Mouse (Mus musculus): Measurements from ENCODE around the gene Mad2l1bp.

The Mad2l1bp gene

GRCm38 (mm10) chr17:46156680-46157079 is 3.3 kb upstream of the Mad2l1bp start:
- no peak for DNase-seq (ENCODE audit: low read depth, low spot score)

GRCm38 (mm10) chr17:46154336-46154735 is 983 bp upstream of the Mad2l1bp start:
- DNase-seq (ENCODE audit: low read depth, low spot score) = no peak

DNA sequence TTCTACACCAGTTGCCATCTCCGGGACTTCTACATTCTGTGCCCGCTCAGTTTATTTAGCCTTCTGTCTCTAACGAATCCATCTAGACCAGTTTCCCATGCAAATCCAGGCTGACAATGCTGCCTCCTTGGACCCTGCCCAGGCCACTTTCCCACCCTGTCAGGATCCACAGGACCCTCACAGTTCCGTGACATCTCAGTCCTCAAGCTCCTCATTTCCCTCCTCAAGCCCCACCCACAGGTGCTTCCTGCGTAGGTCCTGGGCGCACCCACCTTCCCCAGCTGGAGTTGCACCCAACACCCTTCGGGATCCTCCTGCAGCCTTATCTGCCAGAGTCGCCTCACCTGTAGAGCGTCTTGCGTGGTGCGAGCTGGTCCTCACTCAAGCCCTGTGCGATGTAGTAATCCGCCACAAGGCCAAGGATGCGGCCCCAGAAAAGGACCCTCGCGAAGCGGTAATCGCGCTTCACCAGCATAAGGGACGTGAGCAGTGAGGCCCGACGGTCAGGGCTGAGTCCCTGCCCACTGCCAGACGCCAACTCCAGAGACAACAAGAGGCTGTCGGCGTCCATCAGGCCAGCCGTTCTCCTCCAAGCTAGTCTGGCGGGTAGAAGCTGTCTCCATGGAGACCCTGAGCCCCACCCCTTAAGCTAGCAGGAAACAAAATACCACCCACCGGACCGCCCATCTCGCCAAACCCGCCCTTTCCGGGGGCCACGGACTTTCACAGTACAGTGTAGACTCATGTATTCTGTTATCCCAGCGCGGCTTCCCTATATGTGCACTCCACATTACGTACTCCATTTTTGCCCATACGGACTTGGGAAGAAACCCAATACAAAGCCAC is 9.6 kb downstream of the Mad2l1bp start, which contains the start of gene Rsph9:
TSS of gene Rsph9 (minus strand) at position 639 of the 846 bp plus-strand sequence.
- DNase-seq (ENCODE audit: low read depth, low spot score) = peak; percentile 76

- DNase-seq (ENCODE audit: low read depth, low spot score) = no peak
Observed at GRCm38 (mm10) chr17:46139872-46140271, 13.5 kb downstream of the Mad2l1bp start.

GRCm38 (mm10) chr17:46138563-46139236 is 14.7 kb downstream of the Mad2l1bp start:
- DNase-seq (ENCODE audit: low read depth, low spot score) = no peak

DNA sequence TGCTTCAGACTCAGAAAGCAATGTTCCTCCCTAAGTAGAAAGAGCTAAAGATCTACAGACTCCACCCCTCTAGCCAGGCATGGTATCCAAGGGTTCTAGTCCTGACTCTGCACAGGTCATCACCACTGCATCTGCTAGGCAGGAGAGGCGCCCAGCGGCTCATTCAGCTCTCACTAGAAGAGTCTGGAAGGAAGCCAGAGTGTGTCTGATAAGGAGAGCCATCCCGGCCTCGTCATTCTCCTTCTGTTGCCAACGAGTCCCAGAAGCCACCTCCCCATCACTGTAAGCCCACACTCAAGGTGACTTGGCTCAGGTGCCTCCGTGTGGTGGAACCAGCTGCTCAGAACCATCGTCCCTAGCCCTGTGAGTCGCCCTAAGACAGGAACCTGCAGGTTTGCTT is 20.5 kb downstream of the Mad2l1bp start:
- no peak for DNase-seq (ENCODE audit: low read depth, low spot score)

DNA sequence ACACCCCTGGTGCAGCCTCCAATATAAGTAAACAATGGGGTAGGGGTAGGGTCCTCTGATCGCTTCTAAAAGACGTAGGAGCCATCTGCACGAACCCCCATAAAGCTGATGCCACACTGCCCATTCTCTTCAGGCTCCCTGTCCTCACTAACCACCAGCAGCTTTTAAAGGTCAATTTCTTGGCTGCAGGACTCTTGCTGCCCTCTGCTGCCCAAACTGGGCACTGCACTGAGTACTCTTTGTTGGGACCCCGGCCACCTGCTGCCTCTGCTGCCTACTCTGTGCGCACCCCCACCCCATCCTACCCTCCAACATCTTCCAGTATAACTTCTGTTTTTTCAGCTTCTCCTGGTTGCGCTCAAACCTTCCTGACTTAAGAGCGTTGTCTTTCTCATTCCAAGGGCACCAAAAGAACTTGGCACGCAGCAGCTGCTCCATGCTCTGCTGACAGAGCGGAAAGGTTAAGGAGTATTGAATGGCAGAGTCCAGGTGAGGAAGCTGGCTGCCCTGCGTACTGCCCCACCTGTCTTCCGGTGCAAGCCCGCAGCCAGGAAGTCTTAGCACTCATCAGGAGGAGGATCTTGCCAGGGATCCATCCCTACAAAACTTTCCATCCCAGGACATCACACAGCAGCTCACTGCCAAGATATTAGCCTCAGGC is 21.2 kb downstream of the Mad2l1bp start:
- peak; percentile 49 for DNase-seq (ENCODE audit: low read depth, low spot score)

GRCm38 (mm10) chr17:46129741-46130498 is 23.4 kb downstream of the Mad2l1bp start:
- no peak for DNase-seq (ENCODE audit: low read depth, low spot score)

DNA sequence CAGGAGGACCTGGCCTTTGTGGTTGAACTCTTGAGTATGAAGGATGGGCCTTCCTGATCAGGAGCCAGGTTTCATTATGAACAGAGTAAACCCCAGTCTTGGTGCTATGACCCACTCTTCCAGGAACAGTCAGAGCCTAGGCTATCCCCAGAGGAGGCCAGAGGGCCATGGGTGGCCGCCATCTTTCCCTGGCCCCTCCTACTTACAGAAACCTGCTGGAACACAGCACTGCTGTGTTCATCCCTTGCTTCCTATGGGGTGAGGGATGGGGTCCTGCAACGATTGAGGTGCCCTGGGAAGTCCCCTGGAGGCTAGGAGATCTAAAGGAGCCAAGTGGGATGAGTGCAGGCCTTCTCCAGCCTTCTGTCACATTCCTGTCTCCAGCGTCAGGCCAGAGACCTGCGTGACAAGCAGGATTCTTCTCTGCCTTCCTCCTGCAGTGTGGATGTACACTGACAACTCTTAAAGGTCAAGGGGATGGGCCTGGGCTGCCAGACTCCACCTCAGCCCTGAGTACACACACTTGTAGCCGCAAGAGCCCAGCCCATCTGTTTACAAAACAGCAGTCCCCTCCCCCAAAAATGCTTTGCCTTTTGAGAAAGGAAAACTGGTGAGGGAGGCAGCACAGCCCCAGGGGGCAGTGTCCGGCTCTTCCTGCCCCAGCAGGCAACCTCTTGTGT is 25.4 kb downstream of the Mad2l1bp start:
- DNase-seq (ENCODE audit: low read depth, low spot score) = no peak

DNA sequence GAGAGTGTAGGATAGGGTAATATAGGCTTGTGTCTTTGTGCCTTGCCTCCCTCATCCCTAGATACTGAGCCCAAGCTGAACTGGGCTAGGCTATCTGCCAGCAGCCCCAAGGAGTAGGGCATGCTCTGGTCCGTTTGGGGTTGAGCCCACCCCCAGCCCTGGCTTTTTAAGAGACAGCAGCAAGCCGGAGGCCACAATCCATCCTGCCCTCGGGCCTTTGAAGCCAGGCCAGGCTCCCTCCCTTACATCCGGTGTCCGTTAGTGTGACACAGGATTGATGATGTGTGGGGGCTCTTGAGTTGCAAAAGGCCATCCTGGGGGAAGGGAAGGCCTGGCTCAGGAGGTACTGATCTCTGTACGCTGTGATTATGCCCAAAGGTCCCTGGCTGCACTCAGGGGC is 26.7 kb downstream of the Mad2l1bp start:
- no peak for DNase-seq (ENCODE audit: low read depth, low spot score)

GRCm38 (mm10) chr17:46123953-46124700 is 29.2 kb downstream of the Mad2l1bp start:
- no peak for DNase-seq (ENCODE audit: low read depth, low spot score)

GRCm38 (mm10) chr17:46123285-46123684 is 30.1 kb downstream of the Mad2l1bp start:
- DNase-seq (ENCODE audit: low read depth, low spot score) = no peak

- no peak for DNase-seq (ENCODE audit: low read depth, low spot score)
Observed at GRCm38 (mm10) chr17:46122791-46123190, 30.6 kb downstream of the Mad2l1bp start.

DNA sequence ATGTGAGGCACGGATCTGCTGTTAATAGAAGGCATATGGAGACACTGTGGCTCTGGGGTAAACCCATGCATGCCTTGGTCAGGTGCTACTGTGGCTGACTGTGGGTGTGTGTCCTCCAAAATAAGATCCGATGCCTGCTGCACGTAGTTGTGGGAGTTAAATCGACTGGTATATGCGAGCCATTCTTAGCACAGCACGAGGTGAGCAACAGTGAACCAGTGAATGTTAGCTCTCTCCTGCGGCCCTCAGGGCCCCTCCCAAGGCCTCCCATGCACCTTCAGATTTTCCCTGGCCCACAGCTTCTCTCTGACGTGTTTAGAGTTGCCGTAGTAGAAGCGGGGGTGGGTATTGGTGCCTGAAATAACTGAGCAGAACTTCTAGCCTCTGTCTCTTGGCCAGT is 33.7 kb downstream of the Mad2l1bp start:
- DNase-seq (ENCODE audit: low read depth, low spot score) = no peak

- DNase-seq (ENCODE audit: low read depth, low spot score) = no peak
Observed at GRCm38 (mm10) chr17:46118423-46118850, 34.9 kb downstream of the Mad2l1bp start.

GRCm38 (mm10) chr17:46117623-46118422 is 35.5 kb downstream of the Mad2l1bp start:
- no peak for DNase-seq (ENCODE audit: low read depth, low spot score)

GRCm38 (mm10) chr17:46116881-46117280 is 36.5 kb downstream of the Mad2l1bp start:
- DNase-seq (ENCODE audit: low read depth, low spot score) = no peak

DNA sequence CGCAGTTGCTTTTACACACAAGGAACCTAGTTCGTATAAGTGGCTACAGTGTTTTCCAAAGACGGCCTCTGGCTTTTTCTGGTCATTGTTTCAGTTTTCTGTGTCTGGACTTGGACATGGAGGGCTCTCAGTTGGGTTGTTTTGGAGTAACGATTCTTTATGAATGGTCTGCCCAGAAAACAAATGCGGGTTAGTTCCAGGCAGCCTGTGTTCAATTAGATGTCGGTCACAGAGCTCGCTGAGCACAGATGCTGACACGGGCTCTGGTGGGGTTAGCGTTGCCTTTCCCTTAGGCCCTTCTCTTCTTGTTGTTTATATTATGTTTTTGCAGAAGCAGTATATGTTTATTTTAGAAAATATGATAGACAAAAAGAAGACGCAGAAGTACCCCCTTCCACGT is 37.2 kb downstream of the Mad2l1bp start:
- DNase-seq (ENCODE audit: low read depth, low spot score) = no peak

GRCm38 (mm10) chr17:46115489-46115888 is 37.9 kb downstream of the Mad2l1bp start:
- DNase-seq (ENCODE audit: low read depth, low spot score) = no peak
